Mouse (Mus musculus) adrenal gland, postnatal 14 days (tissue): ENCODE results near the gene Adamts4. TPM values are rescaled to one million over a fixed set of nuclear protein-coding genes. Genes with fewer than 3 reads are reported as not detected.
"Not testable (repeated sequence)": the region's sequence is repeated elsewhere in the genome, so short reads cannot be mapped to it uniquely, and the experiment has no call there.

Source experiments
- DNase-seq: peaks from one replicate; pipeline ENCODE4 v3.0.0; 2021; ENCODE audit warnings: mixed read lengths
- total RNA-seq: library from RNA; stranded (reverse); gene quantifications from 2 replicates; pipeline ENCODE4 v1.2.3, GENCODE M21; 2021

Adamts4 gene
- total RNA-seq, 1 experiment from 2014 or later: 3.1 TPM

- no peak for DNase-seq
These were observed 28.2 kb downstream of the Adamts4 start for GRCm38 (mm10) chr1:171278436-171278835.

DNA sequence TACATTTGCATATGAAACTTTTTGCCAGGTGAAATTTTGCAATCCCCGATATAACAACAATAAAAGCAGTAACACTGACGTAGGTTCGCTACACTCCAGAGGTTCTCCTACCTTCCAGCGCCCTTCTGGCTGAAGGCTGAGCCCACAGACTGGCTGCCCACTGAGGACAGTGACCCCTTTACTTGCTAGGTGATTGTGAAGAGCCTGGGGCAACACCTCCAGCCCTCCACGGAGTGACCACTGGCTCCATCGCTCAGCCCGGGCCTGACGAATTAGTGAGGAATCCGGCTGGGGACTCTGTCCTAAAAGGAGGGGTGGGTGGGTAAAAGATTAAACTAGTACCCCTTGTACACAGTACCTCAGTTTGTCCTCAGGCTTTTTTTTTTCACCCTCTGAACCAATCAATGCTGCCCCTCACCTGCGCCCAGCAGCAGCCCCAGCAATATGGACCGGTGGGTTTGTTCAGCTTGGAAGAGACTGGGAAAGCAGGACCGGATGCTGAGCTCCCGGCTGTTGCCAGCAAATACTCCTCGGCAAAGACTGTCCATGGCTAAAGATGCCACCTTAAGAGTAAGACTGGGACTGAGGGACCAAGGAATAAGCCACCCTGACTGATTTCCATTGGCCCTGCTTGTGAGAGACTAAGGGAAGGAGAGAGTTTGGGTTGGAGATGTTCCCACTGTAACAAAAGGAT lies 28.9 kb downstream of the Adamts4 start:
- DNase-seq: no peak

- DNase-seq: no peak
These were observed 29.5 kb downstream of the Adamts4 start for GRCm38 (mm10) chr1:171279721-171280120.

DNA sequence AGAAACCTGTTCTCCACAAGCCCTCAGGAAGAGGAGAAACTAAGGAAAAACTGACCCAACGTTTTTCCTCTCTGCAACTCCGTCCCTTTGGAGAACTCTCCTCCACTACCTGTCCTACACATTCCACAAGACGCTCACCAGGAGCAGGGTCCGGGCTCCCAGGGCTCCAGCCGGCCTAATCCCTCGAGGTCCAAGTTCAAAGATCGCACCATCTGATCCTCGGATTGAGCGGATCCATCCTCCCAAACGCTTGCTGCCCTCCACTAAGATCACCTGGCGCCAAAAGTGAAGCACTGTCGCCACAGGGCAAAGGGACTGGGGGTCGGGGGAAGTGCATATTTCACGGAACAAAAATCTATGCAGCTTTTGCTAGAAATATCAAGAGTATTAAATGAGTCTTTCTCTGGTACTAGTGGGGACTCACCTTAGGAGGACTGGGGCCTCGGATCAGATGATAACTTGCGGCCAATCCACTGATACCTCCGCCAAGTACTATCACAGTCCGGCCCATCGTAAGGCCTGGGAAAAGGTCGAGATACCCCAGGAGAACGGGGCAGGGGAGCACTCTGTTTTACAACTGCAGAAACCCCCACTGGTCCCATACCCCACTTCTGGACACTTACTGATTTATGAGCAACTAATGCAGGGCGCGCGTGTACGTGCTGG lies 30.2 kb downstream of the Adamts4 start:
- DNase-seq: peak; percentile 55

DNA sequence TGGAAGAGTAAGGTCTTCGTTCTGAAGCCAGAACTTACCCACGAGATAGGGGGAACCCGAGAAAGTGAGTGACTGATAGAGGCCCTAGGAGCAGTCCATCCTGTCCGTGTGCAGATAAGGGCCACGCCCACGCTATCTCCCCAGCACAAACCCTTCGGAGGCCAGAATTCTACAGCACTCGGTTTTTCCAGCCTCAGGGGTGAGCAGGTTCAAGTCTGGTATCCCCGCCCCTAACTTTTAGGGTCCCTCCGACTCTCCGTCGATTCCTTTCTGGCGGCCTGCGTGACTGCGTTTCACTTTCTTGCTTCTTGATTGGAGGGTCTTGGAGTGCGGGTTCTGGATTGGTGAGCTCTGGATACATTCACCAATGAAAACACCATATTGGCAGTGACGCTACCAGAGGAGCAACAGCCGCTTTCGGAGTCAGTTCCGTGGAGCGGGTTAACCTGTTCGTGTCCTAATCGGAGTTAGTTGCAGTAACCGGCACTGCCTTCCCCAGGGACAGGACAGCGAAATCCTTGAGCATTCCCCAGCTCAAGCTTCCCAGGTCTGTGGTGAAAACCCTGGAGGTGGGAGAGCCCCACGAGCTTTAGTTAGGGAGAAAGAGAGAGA lies 30.8 kb downstream of the Adamts4 start, which contains the start of gene Ppox:
Ppox (minus strand) TSS at position 271 of the 612 bp plus-strand sequence.
- DNase-seq: peak; percentile 94

GRCm38 (mm10) chr1:171281528-171281923 lies 31.3 kb downstream of the Adamts4 start:
- peak; percentile 92 for DNase-seq

DNA sequence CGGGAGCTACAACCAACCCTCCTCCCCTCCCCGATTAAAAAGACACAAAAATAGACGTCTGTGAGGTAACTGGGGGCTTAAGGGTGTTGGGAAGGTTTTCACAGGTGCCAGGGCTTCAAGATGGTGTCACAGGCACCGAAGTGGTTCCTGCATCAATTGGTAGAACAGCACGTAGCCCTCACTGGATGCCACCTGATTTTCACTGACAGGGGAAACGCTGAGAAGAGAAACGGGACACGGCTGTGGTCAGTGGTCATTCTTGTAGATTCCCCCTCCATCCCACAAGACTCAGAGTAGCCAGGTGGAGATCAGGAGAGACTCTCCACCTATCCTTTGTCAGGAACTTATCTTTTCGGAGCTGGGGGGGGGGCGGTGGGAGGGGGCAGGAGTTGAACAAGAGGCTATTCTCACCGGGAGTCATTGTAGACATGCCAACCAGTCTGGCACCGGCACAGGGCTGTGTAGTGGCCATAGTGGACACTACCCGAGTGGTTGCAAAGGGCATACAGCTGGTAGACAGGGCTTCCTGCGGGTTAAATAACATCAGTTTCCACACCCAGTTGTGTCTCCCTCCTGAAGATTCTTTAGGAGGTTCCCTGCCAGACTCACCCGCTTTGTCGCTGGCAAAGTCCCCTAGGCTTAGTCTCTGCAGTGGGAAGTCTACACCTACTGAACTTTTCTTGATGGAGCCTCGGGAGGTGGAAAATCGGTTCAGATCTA lies 32.0 kb downstream of the Adamts4 start:
- DNase-seq: no peak

DNA sequence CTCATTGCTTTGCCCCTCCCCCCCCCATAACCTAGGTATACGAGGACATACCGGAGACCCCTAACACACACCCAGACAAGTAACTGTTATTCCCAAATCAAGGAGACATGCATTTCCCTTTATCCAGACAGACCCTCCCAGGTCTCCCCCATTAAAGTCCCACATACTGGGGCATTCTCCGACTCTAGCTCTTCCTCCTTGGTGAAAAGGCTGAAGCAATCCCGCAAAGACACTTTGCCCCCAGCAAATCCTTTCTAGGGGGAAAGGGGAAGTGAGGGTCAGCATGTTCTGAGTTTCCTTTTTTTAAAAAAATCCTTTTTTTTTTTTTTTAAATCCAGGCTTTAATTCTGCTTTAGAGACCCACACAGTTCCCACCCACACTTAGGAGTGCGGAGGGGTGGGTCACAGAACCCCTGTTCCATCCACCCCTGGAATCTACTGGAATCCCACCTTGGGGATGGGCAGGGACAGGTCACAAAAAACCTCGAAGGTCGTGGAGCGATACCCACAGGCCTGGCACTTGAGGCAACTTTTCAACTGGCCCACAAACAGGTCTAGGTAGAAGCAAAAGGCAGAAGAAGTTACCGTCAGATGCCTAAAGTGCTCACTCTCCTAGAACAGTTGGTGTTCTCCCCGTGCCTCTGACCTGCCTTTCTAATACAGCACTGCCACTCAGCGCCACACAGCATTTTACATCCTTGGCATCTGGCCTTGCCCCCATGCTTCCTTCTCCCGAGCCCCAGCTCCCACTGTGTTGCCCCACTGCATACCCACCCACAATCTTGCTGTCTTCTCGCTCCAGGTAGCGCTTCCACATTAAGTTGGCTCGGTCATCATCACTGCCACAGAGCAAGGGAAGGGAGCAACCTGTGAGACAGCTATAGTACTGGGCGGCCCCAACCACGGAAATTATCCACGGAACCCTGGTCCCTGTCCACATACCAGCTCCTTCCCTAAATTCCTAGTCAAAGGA lies 33.3 kb downstream of the Adamts4 start:
- no peak for DNase-seq

GRCm38 (mm10) chr1:171284491-171284890 lies 34.3 kb downstream of the Adamts4 start:
- DNase-seq: no peak

- no peak for DNase-seq
These were observed 35.1 kb downstream of the Adamts4 start for GRCm38 (mm10) chr1:171285096-171285892.

DNA sequence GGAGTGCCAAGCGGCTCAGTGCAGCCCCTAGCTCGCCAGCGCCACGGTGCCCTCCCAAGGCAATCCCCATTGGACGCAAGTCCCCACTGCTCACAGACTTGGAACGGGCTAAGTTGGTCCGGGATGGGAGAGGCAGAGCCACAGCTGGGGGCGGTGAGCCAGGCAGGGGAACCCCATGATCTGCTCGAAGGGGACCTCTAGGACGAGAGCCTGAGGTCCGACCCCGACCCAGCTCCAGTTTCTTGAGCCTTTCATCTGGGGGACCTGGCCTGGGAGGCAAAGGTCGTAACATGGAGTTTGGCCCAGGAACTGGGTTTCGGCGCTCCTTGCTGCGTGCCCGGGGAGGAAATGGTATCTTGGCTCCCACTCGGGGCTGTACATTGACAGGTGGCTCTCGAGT lies 36.3 kb downstream of the Adamts4 start:
- DNase-seq: no peak

- peak; percentile 98 for DNase-seq
These were observed 37.2 kb downstream of the Adamts4 start, which contains the start of gene Usp21 for GRCm38 (mm10) chr1:171287136-171288081. Gene Usp21, minus strand, starts transcription at chr1:171287991.

GRCm38 (mm10) chr1:171288328-171288727 lies 38.1 kb downstream of the Adamts4 start:
- DNase-seq: no peak

- no peak for DNase-seq
These were observed 43.1 kb downstream of the Adamts4 start for GRCm38 (mm10) chr1:171293351-171293750.

DNA sequence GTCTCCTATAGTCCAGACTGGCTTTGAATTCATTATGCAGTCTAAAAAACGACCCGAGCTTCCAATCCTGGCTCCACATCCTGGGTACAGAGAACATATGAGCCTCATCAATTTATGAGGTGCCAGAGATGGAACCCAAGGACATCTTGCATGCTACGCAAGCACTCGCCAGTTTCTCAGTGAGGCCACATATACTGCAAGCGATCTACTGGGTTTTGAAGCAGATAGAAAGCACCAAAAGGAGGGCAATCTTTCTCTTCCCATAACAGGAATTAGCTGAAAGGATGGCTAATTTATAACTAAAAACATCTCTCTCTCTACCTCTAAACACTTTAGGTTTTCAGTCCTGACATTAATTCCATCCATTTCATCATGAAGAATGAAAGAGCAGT lies 43.7 kb downstream of the Adamts4 start:
- DNase-seq: peak; percentile 49

DNA sequence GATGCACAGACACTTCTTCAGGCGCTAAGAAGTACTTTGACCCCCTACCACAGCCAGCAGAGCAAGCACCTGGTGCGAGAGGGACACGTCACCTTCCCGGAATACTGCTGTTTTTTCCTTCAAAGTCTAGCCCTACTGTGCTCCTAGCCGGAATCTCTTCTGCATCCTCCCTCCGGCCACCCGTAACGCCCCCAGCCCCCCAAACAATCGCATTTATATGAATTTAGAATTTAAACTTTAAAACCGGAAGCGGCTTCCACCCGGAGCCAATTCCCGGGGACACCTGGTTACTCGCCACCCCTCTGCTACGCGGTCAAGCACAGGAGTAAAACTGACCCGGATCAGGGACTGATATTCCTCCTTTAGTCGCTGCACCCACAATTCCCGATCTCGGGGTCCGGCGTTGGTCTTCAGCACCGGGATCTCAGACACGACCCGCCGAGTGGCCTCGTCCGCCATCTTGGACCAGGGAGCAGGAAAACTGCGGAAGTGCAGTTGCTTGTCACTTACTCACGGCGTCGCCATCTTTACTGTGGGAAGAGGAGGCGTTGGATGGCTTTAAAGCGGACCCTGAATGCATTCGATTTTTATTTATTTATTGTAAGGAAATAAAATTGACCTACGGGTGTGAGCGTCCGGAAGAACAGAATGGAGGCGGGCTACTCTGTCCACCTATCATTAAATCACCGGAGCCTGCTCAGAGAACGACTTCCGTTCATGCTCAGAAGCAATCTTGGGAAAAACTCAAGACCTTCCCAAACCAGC lies 44.3 kb downstream of the Adamts4 start, which contains the start of gene Ufc1:
Ufc1 (minus strand) TSS at position 727 of the 765 bp plus-strand sequence.
- peak; percentile 90 for DNase-seq

DNA sequence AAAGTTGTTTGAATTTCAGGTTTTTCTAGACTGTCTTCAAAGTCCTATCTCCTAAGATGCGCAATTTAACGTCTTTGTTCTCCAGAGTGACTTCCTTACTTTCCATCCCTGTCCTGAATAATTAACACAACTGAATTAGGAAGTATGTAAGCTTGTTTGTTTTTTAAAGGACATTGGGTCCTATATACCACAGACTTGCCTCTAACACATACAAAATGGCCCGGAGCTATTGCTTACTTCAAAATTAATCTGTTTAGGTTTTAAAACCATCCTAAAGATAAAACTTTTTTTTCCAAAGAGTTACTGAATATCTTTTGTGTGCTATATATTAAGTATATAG lies 44.8 kb downstream of the Adamts4 start:
- DNase-seq: no peak

GRCm38 (mm10) chr1:171298226-171298625 lies 48.0 kb downstream of the Adamts4 start:
- no peak for DNase-seq

DNA sequence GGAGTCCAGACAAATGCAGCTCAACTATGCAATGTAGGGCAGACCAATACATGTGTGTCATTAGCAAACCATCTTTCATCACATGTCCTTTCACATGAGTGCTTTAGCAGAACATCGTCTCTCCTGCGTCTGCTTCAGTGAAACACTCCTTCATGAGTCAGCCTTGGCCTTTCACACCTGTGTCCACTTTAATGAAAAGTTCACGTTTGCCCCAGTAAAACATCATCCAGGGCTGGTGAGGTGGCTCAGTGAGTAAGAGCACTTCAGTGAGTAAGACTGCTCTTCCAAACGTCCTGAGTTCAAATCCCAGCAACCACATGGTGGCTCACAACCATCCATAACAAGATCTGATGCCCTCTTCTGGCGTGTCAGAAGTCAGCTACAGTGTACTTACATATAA lies 55.9 kb downstream of the Adamts4 start:
- not testable (repeated sequence) for DNase-seq
